Mouse (Mus musculus) cerebellum, adult 18-20 months (tissue): ENCODE data around the gene Optc.

ENCODE experiments used
- DNase-seq, 2 experiments: peaks; one replicate each; pipeline ENCODE4 v3.0.0; 2021

The Optc gene

DNA sequence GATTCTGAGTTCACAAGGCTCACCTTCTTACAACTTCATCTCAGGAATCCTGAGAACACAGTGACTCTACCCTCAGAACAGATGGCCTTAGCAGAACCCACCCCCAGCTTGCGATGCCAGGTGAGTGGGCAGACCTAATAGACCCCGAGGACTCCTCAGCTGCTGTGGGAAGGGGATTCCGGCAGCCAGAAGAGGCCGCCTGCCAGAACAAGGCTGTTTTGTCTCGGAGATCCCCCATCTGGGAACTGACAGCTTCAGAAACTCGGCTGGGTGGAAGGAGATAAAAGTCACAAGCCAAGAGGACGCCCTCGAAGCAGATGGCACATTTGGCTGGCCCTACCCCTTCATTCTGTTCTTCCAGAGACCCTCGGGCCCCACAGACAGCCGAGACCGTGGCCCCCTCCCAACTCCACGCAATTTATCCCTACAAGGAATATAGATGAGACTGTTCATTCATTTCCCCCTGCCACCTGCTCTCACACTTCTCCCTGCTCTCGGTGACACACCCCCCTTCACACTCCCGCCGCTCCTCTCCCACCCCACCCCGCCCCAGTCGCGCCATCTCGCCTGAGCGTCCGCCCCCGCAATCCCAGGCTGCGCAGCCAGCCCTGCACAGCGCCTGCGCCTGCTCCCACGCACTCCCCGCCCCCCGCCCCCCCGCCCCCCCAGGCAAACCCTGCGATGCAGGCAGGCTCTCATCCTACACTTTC lies at the start of gene Optc:
Gene Optc (minus strand): TSS at position 51 of the 710 bp plus-strand sequence.
- peak; percentile 71 to 75 for DNase-seq

DNA sequence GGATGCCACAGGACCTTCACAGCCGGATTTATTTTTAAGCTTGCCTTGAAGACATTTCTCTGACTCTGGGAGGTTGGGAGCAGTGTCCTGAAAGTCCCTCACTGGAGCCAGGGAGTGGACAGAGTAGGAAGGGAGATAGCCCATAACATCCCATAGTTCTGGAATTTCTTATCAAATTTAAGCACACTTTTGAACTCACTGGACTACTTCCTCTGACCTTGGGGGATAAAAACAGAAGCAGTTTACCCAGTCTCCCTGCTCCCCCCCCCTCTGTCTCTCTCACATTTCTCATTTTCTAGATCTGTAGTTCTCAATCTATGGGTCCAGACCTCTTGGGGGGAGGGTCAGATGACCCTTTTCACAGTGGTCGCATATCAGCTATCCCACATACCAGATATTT lies 46.2 kb upstream of the Optc start:
- no peak for DNase-seq

DNA sequence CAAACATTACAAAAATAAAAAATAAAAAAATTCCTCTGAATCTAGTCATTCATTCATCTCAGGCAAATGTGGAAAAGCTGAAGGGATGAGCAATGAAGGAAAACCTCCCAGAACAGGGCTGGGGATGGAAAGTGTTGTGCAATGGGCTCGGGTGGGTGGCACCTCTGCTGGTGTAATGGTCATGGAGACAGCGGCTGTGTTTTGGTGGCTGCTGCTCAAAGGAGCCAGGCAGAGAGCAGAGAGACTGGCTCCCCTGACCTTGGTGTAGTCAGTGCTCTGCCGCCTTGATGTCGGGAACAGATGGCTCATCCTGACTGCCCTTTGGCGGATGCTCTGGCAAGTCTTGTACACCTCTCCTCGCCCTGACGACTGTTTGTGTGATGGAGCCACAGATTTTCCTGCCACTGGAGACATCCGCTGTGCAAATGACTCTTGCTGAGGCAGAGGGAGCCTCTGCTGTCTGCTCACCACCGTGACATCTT lies 45.5 kb upstream of the Optc start:
- DNase-seq = peak; percentile 74 to 83

DNA sequence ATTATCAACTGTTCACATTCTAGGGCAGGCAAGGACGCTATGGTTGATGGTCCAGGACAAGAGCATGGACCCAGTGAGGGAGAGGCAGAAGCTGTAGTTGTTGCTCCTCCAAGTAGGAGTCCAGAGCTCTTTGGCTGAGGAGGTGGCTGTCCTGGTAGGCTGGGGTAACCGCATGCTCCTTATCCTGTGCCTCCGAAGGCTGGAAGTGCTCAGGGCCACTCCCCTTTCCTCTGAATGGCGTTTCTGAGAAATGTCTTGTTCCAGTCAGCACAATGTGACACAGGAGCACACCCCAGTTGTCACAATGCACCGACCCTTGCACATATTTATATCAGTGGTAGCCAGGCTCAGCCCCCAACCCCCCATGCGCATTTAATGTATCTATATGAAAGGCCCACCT lies 43.8 kb upstream of the Optc start:
- DNase-seq = no peak

DNA sequence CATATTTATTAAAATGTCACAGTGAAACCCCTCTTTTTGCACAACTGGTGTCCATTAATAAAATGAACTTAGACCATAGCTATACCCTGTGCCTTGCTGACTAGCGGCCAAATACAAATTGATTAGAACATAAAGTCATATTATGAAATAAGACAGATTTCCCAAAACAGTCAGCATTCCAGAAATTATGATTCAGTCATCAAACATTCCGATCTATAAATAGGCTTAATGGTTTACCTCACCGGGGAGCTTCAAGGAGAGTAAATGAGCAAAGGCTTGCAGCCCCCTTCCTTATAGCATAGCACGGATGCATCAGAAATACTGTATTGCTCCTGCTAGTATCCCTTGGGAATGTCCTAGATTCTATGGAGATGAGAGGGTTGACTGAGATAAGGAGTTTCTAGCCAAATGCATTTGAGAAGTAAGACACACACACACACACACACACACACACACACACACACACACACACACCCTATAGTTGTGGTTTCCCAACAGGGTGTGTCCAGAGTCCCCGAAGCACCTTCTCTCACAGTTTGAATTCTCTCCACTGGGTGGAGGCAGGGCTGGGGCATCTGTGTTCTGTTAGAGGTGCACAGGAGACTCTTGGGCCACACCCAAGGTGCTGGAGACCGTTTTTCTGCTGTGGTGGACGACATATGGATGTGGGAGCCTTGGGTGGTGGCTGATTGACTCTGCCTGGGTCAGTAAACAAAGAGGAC lies 42.4 kb upstream of the Optc start:
- DNase-seq = no peak

DNA sequence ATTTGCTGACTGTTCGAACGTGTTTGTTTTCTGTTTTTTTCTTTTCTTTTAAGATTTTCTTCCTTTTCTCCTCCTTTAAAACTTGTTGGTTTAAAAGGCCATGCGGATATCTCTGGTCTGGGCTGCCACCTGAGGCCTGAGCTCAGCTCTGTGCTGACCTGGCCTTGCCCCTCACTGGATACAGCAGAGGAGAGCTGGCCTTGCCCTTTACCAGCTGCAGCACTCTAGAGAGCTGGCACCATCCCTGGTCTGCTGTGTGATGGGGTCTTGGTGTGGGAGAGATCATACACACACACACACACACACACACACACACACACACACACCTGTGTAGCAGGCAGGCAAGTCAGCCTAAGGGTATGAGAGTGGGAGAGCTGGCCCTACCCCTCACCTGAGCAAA lies 37.3 kb upstream of the Optc start:
- DNase-seq = no peak

DNA sequence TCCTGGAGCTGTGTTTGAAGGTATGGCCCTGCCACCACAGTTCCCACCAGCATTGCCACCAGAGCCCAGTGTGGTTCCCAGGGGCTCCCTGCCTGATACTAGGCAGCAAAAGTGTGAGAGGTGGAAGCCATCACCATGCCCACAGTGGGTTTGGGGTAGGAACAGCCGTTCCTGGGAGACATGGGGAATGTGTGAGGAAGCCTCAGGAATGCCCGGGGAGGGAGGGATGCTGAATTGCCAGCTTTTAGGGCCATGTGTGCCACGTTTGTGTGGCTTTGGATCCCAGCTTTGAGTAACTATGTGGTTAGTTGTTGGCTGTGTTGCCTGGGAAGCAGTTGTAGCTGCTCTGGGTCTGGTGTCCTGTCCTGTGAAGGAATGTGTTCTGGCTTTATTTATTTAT lies 34.1 kb upstream of the Optc start:
- no peak for DNase-seq

DNA sequence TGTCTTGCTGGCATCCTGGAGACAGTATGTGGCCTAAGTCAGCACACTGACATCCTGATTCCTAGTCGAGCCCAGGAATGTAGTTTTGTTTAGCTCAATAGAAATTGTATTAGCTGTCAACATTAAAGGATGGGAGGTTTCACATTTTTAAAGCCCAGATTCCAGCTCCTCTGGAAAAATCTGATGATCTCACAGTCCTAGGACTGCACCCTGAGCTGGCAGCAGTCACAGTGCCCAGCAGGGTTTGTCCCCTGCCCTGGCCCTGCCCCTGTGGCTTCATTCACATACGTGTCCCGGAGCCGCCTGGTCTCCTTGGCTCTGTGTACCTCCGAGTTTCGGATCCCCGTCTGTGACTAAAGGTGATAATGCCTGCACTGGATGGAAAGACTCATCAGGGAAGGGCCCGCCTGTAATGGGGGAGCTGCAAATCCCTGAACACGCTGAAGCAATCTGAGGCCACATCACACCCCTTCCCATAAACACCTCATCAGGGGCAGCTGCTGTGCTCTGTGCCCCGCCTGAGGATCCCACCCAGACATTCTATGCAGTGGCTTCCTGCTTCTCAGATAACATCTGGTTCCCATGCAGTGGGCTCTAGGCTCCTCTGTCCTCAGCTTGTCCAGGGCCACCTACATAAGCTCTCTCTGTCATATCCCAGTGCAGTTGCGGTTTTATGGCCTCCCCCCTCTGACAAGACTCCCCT lies 33.5 kb upstream of the Optc start:
- DNase-seq = no peak

DNA sequence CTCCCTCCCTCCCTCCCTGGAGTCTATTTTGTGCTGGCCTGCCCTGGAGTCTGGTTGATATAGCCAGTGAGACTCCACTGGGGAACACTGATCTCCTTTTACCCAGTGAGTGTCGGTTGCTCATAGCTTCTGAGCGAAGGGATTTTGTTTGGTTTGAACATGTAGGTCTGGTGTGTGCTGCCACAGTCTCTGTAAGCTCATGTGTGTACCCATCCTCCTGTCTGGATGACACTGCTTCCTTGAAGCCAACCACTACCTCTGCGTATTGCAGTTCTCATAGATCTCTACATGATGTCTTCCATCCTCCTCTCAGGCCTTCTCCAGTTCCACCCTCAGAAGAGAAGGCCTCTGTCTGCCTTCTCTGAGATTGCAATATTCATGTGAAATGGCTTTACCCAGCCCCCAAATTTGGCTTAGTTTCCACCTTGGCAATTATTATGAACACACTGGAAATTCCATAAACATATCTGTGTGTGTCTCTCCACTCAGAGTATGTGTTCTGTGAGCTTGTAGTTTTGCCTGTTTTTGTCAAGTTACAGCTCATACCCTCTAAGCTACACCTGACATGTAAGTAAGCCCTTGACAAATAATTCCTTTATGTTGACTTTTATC lies 32.8 kb upstream of the Optc start:
- no peak for DNase-seq

DNA sequence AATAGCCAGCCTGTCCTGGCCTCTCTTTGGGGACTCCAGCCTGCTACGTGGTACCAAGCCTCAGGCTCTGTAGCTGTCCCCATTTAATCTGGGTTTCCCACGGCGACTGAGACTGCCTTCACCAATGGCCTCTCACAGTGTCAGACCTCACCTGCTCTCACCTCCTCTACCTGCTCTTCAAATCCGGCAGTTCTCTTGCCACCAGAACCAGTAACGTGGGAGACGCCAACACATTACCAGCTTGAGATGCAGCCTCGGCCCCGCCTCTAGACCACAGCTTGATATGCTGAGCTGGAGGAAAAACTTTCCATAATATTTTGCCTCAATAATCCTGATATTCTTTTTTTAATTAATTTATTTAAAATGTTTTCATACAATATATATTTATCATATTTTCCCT lies 31.9 kb upstream of the Optc start:
- no peak for DNase-seq

DNA sequence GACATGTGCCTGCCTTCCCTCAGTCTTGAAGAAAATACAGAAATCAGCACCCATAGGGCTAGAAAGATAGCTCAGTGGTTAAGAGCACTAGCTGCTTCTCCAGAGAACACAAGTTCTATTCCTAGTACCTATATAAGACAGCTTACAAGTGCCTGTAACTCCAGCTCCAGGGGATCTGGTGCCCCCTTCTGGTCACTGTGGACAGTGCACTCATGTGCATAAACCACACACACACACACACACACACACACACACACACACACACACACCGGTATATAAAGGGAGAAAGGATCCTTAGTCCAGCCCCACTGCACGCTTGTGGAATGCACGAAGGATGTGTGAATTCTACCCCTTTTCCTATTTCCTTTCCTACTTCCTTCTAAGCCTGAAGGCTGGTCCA lies 28.4 kb upstream of the Optc start:
- no peak for DNase-seq

DNA sequence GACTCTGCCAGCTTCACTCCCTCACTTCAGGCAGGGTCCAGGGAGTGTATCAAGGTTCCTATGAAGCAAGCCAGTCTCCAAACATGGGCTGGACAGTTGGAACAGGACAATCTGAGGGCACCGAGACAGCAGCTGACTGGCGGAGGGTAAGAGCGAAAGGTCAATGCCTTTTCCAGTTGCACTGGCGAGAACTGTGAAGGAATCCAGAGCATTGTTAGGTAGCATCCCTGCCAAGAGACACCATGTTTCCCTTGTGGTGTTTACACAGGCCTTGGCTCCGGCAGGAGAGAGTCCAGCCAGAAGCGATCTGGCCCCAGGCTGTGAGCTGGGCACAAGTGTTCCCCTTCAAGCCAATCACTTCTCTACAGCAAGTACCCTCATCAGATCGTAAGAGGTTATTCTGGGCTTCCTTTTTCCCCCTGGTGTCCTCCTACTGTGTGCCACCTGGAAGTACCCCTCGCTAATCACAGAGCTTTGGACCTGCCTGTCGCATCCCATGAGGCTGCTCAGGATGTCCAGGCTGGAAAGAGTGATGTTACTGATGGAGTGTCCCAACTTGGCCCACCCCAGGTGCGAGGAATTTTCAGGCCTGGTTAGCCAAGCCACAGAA lies 26.7 kb upstream of the Optc start:
- peak; percentile 43 to 48 for DNase-seq

DNA sequence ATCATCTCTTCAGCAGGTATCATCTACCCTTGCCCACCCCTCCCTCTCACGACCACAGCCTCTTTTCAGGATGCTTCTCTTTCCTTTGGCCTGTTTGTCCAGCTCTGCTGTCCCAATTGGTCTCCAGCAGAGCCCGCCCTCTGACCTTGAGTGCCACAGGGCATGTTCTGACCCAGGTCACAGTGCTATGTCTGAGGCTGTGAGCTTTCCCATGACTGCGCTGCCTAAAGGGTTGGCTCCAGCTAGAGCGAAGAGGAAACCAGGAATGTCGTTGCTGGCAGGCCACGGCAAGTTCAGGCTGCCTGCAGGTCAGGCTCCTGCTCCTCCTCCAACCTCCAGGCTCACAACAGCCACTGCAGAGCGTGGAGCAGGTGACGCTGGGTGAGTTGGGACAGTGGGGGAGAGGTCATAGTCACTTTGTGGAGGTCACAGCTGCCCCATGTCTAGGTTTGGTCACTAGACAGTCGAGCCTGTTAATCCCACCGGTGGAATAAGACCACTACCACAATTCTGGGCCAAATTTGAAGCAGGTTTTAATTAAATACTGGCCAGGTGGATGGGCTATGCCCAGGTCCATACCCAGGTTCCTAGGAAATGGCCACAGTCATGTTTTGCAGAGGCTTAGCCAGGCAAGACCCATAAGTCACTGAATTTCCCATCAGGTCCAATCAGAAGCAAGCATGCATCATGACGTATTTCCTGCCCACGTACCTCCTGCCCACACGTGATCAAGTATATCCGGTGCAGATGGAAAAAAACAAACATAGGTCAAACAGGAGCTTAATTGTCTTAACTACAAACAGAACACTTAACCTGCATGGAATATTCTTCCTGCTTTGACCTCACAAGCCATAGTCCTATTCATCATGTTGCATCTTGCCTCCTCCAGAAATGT lies 25.7 kb upstream of the Optc start:
- no peak for DNase-seq

DNA sequence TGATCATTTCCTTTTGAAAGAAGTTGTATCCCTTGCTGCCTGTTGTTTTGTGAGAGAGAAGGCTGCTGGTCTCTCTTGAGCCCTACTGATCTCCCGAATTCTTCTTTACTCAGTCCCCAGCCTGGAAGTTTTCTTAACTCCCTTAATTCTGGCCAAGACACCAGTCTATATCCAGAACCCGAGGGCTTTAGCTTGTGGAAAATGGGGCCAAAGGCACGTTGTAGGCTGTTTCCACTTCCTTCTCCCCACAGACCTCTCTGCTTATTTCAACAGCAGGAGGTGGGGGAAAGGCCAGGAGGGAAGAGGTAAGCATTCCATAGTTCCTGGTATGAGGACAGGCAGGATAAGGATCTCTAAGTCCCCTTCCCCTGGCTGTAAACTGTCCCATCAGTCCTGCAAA lies 22.2 kb upstream of the Optc start:
- no peak for DNase-seq

DNA sequence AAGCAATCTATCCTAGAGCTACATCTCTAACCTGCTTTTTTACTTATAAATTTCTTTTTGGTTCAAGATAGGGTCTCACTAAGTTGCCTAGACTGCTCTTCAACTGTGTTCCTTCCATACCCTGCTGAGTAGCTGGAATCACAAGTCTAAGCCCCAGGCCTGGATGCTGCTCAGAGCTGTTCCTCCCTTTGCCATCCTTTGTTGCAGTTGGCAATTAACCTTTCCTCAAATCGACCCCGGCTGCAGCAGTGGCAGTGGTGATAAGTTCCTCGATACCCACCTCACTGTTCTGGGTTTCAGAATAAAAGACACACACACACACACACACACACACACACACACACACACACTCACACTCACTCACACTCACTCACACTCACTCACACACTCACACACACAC lies 17.4 kb upstream of the Optc start:
- DNase-seq = no peak

DNA sequence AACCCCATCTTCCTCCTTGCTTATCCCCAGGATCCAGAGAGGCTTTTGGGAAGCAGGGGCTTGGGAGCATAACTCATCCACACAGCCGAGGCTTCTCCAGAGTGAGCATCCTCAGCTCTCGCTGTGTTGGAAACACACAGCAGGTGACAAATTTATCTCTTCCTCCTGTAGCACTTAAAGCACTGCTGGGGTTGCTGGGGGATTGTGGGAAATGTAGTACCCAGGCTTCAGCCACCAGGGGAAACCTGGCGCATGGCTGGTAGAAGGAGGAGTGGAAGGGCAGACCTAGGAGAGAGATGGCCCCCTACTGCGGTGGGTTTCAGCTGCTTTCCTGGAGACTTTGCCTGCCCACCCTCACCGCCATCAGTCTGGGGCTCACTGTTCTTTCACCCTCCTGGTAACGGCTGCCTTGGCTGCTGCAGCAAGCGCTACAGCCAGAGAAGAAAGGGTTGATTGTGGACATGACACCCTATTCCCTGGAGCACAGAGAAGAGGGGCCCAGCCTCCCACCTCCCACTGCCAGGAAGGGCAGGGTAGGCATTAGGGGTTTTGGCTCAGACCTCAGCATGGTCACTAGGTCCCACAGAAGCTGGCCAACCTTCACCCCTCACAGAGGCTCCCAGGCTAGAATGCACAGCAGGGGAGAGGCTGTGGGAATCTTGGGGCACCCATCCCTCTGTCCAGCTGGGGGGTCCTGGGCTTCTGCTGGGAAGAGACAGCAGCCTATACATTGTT lies 16.5 kb upstream of the Optc start:
- no peak for DNase-seq

DNA sequence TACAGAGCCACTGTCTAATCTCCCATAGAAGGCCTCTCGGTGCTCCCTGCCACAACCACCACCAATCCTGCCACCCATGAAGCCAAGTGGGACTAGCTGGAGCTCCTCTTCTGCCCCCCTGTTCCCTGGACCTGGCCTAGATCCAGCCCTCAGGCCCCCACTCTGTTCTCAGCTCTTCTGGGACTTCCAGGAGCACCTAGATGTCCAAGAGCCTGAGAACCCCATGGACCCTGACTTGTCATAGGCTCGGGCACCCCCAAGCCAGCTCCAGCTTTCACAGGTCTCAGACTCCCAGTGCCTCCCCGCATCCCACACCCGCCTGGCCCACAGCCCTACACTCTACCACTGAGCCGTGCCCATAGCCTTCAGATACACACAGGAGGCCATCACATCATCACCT lies 15.3 kb upstream of the Optc start:
- no peak for DNase-seq

DNA sequence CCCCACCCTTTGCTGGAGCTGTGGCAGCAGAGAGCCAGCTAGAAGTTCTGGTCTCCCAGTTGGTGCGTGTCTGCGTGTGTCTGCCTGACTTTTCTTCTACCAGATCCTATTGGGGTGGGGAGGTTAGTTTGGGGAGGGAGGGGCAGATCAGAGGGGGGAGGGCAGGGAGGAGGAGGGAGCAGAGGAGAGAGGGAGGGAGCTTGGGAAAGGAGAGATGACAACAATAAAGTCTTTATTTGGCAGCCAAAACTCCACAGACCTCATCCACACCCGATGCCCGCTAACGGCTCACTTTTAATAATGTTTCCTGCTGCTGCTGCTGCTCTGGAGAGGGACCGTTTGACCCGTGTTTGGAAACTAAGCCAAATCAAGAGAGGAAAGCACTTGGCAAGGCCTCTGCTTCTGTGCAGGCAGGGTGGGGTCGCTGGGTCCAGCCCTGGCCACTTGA lies 13.5 kb upstream of the Optc start, which contains the start of gene Prelp:
Gene Prelp (minus strand): TSS at position 111 of the 448 bp plus-strand sequence.
- no peak for DNase-seq

DNA sequence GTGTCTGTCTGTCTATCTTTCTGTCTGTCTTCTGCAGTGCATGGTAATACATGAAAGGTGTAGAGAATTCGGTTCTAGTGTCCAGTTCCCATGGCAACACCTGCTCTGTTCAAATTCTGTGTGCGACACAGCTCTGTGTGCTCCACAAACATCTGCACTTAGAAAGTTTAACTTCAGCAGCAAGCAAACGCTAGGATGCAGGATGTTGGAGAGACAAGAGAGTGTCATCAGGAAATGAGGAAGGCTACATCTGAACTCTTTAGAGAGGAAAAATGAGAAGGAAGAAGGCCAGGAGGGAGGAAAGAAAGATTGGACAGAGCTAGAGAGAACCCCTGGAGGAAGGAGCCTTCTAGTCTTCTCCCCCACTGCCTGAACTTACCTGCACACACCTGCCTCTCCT lies 13.1 kb upstream of the Optc start:
- DNase-seq = no peak

DNA sequence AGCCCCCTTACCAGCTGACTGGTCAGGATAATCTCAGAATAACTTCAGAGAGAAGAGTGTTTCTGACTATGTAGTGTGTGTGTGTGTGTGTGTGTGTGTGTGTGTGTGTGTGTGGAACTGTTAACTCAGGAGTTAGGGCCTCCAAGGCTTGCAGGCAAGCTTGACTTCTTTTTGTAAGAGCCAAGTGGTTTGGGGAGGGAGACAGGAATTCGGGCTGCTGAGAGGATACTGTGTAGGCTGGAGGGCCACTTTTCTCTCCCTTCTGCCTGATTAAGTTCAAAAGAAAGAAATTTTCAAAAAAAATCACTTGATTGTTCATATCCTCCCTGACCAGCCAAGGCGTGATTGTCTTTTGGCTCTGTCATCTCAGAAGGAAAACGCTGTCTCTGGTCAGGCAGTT lies 12.6 kb upstream of the Optc start:
- no peak for DNase-seq

DNA sequence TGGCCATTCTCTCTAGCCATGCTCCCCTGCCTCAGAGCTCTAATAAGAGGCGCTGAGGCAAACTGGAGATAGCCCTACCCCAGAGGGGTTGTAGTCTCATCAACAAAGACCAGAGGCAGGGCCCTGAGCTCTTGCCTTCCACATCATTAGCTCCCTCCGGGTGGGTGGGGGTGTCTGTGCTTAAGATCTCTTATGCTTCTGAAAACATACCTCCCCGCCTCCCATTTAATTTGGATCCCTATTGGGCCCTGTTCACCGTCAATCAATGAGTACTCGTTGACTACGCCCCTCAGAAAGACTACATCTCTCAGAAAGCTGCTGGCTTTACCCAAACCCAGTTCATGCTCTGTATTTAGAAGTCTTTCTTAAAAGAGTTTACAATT lies 10.3 kb upstream of the Optc start:
- DNase-seq = no peak
